Mouse (Mus musculus) E14TG2a.4 (cell line): ENCODE measurements around the gene Klf6.

ENCODE experiments used
- CTCF ChIP-seq: conservative IDR thresholded peaks from 2 replicates; pipeline ENCODE4 v1.5.1; 2014; ENCODE audit warnings: low read length
- NANOG ChIP-seq: IDR thresholded peaks from 2 replicates; pipeline ENCODE4 v1.6.1; 2014; ENCODE audit warnings: borderline replicate concordance, low read length, mixed read lengths

DNA sequence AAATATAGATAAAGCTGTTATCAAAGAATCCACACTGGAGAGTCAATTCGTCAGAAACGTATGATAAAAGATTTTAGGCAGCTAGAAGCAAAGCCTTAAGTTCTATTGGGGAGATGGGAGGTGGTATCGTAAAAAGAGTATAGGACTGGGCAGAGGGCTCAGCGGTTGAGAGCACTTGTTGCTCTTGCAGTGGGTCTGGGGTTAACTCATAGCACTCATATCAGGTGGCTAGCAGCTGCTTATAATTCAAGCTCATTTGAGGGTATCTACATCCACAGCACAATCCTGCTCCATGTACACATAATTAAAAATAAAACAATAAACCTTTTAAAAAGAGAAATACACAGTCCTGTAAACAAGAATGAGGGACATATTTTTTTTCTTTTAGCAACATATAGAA lies 58.7 kb downstream of the Klf6 start:
- TF ChIP-seq CTCF (no peak), NANOG (no peak)
